Mouse (Mus musculus) CD4-positive helper T cell, adult 2 months (primary cell): Measurements from ENCODE around the gene Umad1.
"Not testable (repeated sequence)": the region's sequence is repeated elsewhere in the genome, so short reads cannot be mapped to it uniquely, and the experiment has no call there.

Experiments
- DNase-seq: peaks from one replicate; pipeline ENCODE4 v3.0.0-alpha.2; 2012; ENCODE audit warnings: low read depth, missing footprints, low spot score

Gene Umad1

DNA sequence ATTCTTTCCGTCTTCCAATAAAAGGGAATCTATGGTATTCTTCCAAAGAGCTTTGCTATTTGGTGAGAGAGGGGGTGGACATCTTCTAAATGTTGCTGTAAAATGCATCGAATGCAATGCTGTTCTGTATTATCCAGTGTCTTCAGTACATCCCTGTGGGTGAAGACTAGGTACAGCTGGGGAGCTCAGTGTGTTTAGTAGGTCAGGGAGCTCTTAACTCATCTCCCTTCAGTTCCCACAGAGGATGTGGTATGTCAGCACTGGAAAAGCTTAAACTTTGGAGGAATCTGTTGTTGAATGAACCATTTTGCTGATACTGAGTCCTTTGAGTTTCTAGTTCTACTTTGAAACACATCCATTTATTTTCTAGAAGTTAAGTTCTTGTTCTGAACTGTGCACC, 53.5 kb downstream of the Umad1 start:
- no peak for DNase-seq

DNA sequence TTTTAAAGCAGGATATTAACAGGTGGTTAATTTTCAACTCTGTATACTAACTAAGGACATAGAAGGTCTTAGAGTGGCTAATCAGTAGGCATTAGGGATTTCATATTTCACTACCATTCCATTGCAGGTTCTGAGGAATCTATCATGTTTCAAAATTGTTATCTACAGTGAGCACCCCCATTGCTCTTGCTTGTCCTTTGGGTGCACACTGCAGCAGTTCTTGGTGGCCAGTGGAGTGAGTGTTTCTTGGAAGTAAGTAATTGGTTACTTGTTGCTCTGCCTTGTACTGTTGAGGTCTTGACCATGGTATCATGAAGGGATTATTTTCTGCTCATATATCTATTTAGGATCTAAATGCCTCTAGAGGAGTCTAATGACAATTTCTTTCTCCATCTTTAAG, 57.1 kb downstream of the Umad1 start:
- no peak for DNase-seq

DNA sequence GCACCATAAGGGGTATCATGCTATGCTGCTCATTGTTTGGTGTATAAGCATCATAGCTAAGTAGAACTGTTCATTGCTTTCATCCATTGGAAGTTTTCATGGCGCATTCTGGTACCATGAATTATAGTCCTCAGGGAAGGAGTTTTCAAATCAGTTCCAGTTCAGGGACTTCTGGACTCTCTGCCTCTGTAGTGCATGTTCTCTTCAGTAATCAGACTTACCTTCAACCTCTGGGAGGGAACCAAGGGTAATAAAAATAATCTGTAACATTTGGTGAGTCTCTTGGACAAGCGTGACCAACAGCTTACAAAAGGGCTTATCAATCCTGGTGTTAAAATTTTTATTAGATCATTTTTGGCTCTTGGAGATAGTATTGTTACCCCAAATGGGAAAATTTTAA, 60.5 kb downstream of the Umad1 start:
- no peak for DNase-seq

DNA sequence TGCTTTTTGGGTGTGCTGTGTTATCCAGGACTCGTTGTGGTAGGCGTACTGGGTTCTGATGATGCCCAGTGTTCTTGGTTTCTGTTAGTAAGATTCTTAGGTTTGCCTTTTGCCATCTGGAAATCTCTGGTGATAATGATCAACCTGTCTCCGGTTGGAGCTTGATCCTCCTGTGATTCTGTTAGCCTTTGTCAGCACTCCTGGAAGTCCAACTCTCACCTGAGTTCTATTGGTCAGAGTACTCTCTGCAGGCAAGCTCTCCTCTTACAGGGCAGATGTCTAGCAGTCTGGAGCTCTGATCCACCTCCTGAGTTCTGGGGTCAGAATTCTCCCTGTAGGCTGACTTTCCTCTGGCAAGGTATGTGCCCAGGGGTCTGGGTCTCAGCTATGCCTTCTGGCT, 72.4 kb downstream of the Umad1 start:
- not testable (repeated sequence) for DNase-seq

DNA sequence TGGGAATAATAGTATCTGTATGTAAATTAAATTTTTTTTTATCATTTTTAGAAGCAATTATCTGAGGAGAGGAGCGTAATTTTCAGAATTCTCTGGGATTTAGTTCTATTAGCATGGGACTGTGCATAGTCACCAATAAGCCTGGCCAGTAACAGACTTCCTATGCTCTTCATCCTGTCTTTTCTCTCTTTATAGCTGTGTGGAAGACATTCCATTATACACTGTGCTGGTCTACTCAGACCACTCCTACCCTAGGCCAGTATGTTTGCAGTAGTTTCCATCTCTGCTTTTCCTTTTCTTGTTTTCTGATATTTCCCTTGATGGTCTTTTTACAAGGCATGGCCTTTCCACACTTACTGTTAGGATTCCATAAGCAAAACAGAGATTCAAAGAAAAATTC, 74.3 kb downstream of the Umad1 start:
- DNase-seq = no peak

DNA sequence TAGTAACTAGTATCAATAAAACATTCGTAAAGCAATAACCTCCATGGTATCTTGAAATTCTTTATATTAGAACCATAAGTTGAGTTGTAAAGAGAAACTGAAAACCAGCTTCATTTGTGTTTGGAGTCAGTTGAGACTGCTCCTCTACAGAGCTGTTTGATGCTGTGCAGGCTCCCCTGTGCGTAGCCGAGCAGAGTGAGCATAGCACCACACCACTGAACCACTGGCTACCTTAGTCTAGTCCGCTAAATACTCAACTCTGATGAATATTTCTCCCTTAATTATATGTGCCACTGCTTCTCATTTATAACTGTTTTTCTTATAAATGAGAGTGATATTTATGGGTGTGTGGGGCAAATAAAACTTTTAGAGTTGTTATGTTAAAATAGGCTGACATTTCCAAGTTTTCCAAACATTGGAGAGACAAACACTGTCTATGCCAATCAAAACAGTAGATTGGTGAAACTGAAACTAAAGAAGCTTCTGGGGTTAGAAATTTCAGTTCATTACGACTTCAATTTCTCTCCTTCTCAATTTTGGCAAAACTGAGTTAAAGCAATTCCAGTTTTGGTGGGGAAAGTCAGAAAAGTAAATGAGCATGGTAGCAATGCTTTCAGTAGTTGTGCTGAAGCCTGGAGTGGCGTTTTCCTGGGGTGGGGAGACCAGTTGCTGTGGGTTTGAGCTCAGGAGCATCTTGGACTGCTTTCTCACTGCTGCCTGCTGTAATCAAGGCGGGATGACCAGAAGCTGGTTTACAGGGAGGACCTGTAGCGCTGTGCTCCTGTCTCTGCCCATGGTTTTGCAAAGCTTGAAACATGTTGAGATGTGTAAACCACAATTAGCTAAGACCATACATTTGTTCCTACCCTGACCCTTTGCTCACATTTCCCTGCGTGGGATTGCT, 77.7 kb downstream of the Umad1 start:
- no peak for DNase-seq

DNA sequence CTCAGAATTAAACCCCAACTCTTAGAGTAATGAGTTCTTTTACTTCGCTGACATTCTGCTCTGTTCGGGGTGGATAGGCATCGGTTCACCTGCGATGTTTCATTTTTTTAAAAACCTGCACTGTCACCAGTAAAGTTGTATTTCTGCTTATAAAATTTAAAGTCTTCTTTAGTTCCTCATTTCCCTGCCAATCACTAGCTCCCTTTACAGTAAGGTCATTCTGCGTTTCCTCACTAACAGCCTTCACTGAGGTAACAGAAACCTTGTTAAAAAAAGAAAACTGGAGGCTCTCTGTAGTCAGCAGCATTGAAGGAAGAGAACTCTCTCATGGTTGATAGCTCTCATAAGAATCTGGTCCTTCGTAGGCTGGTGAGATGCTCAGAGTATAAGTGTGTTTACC, 80.4 kb downstream of the Umad1 start:
- no peak for DNase-seq

DNA sequence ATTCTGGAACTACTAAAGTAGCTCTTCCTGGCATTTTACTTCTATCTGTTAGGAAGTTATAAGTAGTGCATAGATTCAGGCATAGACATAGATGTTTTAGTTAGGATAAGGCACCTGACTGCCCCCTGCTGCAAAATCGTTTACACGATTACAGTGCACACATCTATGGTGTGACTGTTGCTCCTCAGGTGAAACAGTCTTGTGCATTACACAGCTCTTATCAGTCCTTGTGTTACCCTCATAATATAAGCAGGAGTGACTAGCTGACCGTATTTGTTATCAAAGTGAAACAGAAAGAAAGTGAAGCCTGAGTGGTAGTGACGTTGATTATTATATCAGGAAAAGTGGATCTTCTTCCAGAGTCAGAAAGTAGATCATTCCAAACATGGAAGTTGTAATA, 84.2 kb downstream of the Umad1 start:
- DNase-seq = no peak

DNA sequence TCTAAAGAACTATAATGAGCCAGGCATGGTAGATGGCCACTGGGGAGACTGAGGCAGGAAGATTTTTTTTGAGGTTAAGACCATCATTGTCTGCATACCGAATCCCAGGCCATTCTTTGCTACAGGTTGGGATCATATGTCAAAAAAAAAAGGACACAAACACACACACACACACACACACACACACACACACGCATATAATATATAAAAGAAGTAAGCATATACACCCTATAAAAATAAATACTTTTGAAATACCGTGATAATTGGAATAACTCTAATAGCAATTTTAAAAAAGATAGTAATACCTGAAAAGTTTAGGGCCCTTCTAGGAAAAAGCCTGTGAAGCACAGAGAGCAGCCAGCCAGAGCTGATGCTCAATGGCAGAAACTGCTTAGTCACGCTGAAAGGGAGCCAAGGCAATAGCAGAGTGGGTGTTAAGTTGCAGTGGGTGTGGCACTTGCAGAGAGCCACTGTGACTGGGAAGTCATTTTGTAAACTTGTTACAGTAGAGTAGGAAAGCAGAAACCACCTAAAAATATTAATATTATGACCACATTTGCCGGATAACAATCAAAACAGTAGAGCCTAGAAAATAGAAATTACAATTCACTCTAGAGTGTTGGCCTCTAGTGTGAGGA, 86.2 kb downstream of the Umad1 start:
- DNase-seq = no peak

DNA sequence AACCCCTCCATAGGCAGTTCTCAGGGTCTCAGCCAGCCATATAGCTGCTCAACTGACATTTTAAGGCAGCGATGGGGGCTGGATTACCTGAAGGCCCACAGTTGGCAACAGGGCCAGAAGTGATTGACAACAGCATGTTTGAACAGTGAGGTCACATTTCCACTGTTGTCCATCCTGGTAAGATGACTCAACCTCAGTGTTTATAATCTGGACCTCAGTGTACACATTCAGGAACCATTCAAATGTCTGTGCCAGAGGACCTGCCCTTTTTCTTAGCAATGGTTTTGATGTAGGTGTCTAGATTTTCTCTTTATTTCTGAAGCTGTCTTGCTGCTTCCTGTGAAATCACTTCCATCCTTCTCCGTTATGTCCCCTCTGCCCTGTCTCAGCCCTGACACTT, 88.1 kb downstream of the Umad1 start:
- no peak for DNase-seq

DNA sequence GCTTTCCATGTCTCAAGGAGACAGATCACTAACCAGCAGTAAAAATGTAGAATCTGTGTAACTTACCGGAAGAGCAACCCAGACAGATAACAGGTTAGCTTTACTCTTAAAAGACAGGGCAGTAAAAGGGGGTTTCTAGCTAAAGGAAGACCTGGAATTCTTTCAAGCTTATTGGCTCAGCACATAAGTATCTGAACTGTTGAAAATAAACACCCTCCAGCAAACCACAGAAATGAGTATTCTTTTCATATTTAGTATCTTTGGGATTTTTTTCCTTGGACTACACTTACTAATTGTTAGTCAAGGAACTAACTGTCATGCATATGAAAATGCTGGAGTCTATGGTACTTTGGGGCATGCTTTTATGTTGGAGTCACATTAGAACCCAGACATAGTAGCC, 89.3 kb downstream of the Umad1 start:
- DNase-seq = no peak

DNA sequence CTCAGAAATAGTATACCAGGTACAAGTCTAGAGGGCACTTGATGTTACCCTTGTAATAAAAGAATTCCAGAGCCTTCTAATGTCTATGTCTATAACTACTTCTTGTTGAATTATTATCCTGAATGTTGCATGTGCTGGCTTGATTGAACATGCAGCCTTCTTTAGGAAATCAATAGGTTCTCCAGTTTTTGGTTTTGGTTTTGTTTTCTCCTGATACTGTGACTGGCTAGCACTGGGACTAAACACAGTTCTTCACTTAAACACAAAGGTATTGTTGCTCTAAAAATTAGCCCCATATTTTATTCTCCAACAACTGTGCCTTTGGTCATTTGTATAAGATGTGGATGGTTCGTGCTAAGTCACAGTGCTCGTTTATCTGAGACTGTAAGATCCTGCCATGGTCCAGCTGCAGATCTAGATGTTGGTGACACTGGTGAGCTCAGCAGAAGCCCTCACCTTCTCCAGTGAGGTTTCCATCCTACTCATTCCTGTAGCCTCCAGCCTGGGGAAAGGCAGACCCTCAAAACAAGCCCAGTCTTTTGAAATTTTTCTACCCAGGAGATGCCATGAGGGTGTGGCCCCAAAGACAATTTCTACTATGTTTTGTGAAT, 90.1 kb downstream of the Umad1 start:
- no peak for DNase-seq

DNA sequence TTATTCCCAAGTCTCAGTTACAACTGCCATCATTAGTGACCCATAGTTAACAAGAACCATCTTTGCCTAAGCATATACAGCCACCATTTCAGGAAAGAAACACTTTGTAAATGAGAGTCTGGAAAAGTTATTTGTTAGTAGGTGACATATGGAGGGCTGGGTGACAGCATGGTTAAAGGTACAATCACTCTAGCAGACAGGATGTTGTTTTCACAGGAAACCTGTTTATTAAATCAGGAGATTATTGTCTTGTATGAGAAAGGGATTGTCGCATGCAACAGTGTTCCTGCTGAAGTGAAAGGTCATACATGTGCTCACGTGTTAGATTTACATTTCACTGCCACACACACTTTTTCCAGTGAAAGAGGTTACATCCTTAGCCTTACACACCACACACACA, 92.4 kb downstream of the Umad1 start:
- no peak for DNase-seq

DNA sequence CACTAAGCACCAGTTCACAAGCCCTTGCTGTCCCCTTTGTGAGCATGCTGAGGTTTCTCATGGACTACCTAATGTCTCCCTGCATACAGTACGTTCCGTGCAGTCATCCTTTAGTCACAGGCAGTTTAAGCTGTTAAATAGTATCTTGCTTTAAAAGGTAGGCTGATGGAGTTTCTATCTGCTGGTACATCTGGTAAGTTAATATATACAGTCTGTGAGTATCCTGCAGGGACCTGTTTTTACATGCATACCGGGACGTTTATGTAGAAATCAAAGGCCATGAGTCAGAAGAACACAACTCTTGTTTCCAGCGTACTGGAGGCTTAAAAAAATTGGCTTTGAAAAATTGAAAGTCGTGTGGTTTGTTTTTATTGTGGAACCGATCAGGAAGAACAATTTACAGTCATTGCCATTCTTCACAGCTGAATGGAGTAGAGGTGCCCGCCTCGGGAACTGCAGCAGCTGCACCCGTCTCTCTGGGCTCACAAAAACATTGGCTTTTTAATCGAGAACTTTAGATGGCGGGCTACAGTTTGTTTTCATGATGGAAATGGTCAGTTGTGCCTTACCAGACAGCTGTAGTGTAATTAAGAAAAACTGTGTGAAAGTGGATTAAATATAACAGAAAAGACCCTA, 93.6 kb downstream of the Umad1 start:
- peak; percentile 10 for DNase-seq

DNA sequence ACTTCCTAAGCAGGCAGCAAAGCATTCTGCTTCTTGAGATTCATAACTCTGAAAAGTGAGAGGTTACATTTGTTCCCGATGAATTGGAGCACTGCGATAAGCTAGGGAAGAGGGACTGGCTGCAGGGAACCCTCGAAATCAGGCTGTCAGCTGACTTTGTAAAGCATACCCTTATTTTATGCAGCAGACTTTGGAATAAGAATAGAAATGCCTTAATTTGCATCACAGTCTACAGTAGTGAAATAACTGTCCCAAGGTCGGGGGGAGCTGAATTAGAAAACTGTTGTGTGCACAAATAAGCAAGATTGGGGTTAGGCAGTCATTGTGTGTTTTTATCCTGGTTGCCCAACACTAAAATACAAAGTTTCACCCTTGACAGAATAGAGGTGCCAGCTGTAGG, 94.4 kb downstream of the Umad1 start:
- no peak for DNase-seq

DNA sequence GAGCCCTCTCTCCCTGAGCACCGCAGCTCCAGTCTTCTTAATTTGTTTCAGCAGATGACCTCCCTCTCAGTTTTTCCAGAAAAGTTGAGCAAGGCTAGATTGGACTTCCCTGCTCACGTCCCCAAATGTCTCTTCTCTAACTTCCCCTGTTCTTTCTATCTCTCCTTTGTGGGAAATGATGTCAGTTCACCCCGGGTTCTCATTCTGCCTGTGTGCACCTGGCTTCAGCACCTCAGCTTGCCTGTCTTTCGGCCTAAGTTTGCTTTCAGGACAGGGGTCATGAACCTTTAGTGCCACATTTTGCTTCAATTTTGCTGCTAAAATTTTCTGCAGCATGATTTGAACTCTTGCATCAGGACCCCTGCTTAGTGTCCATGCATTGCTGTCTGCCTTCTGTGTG, 95.8 kb downstream of the Umad1 start:
- no peak for DNase-seq

DNA sequence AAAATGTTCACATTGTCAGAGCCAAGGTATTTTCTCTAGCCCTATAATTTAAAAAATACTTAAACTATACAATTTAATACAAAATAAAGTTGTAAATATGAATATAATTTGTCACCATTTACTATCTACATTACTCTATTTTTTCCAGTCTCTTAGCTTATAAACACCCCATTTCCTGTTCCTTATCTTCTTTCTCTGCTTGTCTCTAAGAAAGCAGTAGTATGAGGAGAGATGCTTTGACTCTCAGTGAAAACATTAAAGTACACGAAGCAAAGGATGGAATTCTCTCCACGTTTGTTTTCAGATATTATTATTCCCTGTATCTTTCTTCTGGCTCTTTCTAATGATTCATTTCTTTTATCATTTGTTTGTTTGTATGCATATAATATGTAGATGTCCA, 99.1 kb downstream of the Umad1 start:
- DNase-seq = no peak

DNA sequence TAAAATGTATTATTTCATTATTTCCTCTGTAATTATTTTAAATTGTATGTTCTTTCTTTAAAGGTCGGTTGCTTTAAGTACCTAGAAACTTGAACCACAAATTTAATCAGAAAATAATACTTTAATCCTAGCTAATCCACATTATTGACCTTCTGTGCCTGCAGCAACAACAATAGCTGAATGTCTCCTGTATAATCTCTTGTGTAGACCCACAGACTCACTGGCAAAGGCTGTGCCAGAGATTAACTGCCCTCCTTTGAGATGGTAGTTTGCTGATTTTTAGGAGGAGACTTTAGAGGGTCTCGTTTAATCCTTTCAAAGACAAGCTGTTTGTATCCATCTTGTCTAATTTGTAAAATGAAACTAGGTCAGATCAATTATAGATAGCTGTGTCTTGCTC, 99.7 kb downstream of the Umad1 start:
- DNase-seq = no peak

DNA sequence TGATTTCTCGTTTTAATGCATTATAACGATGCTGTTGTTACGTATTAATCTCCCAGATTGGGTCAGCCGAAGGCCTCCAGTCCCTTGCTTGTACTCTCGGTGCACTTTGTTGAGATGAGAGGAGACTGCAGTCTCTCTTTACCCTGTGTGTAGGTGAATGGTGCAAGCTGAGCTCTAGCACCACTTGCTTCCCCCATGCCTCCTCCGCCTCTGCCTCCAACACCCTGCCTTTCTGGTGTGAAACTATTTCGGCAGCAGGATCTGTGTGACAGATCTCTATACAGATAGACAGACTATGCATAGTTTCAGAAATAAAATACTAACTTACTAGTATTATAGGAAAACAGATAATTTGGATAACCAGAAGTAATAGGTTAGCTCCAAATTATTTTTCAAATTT, 101.7 kb downstream of the Umad1 start:
- DNase-seq = no peak

DNA sequence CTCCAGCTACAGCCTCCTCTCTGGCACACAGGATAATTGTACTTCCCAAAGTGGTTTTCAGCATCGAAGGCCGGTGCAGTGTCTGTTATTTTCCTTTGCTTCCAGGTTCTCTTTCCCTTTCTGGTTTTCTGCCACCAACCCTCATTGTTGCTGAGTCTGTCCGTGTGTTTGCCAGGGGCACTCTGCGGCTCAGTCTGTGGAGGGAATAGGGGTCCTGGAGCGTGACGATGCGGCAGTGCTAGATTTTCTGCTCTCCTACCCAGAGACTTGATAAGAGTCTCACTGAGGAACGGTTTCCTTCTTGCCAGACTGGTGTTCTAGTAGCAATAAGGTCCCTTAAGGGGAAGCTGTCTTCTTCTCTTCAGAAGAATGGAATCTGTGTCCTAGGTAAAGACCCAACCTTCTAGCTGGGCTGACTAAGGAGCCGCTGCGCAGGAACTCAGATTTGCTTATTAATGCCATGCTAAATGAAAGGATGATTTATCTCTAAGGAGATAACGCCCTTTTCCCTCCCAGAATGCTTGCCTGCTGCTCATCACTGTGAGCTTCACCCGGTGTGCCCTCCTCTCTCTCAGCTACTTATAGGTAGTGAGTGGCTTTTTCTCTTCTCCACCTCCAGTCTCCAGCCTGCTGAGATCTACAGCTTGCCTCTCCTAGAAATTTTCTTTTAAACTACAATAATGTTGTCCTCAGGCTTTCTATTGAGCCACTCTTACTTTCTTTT, 105.1 kb downstream of the Umad1 start:
- DNase-seq = no peak

DNA sequence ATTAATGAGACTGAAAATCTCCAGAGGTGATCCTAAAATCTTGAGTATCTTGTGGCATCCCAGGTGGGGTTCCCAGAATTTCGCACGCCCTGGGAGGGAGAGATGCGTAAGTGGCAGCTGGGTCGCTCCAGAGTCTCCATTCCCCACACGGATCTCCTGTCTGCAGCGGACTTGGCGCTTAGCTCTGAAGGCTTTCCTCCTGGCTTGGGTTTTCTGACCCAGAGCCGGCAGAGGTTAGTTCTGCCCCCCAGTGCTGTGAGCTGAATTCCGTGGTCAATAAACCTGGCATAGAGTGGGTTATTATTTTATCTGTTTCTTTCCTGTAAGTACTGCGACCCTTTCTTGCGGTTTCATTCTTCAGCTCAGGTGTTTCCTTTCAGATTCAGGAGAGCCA, 105.7 kb downstream of the Umad1 start:
- peak; percentile 9 for DNase-seq

DNA sequence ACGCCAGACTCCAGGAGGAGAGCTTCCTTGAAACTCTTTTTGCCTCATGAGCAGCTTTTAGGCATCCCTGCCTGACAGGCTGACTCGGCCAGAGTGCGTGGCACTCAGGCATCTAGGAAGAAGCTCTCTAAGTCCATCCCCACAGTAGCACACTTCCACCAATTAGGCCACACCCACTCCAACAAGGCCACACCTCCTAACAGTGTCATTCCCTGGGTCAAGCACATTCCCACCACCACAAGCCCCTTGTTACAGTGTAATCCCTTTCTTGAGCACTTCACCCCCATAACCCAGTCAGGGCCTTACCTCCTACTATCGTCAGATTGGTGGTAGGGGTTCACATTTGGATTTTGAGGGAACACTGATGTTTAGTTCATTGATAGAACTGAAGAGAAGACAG, 108.6 kb downstream of the Umad1 start:
- no peak for DNase-seq
